Mouse (Mus musculus) G1E-ER4 (cell line): Measurements from ENCODE around the gene Yeats2. TPM values are rescaled to one million over a fixed set of nuclear protein-coding genes. Genes with fewer than 3 reads are reported as not detected.

Experiments used
- GATA1 ChIP-seq: IDR thresholded peaks from one replicate; pipeline ENCODE4 v1.8.0; 2012; ENCODE audit warnings: low read length, inconsistent platforms
- polyA plus RNA-seq: library from polyadenylated mRNA; stranded (reverse); fragments of >175 nt; gene quantifications from 2 replicates; pipeline ENCODE4 v1.2.3, GENCODE M21; 2012

Yeats2 gene
- polyA plus RNA-seq, 1 experiment: 47.6 TPM

- no peak for TF ChIP-seq GATA1
These were observed 28.7 kb downstream of the Yeats2 start for GRCm38 (mm10) chr16:20169471-20170106.

- no peak for TF ChIP-seq GATA1
These were observed 38.7 kb downstream of the Yeats2 start for GRCm38 (mm10) chr16:20179406-20180175.

- TF ChIP-seq GATA1: no peak
These were observed 44.5 kb downstream of the Yeats2 start for GRCm38 (mm10) chr16:20185368-20185767.

- TF ChIP-seq GATA1: no peak
These were observed 50.5 kb downstream of the Yeats2 start for GRCm38 (mm10) chr16:20191161-20191882.

- TF ChIP-seq GATA1: no peak
These were observed 51.2 kb downstream of the Yeats2 start for GRCm38 (mm10) chr16:20192043-20192442.

GRCm38 (mm10) chr16:20195546-20195945 is 54.7 kb downstream of the Yeats2 start:
- no peak for TF ChIP-seq GATA1

GRCm38 (mm10) chr16:20196962-20197361 is 56.1 kb downstream of the Yeats2 start:
- no peak for TF ChIP-seq GATA1

- no peak for TF ChIP-seq GATA1
These were observed 58.8 kb downstream of the Yeats2 start for GRCm38 (mm10) chr16:20199501-20200201.

GRCm38 (mm10) chr16:20213591-20214226 is 72.8 kb downstream of the Yeats2 start:
- no peak for TF ChIP-seq GATA1

- no peak for TF ChIP-seq GATA1
These were observed 81.9 kb downstream of the Yeats2 start for GRCm38 (mm10) chr16:20222726-20223125.

- no peak for TF ChIP-seq GATA1
These were observed 85.8 kb downstream of the Yeats2 start for GRCm38 (mm10) chr16:20226676-20227075.

GRCm38 (mm10) chr16:20227504-20227903 is 86.6 kb downstream of the Yeats2 start:
- TF ChIP-seq GATA1: no peak

- no peak for TF ChIP-seq GATA1
These were observed 87.3 kb downstream of the Yeats2 start for GRCm38 (mm10) chr16:20228167-20228566.

- no peak for TF ChIP-seq GATA1
These were observed 93.5 kb downstream of the Yeats2 start for GRCm38 (mm10) chr16:20234406-20234805.

- no peak for TF ChIP-seq GATA1
These were observed 96.6 kb downstream of the Yeats2 start for GRCm38 (mm10) chr16:20237426-20237825.

GRCm38 (mm10) chr16:20238646-20239045 is 97.8 kb downstream of the Yeats2 start:
- no peak for TF ChIP-seq GATA1
